Mouse (Mus musculus): ENCODE measurements around the gene Lrrc15. TPM values are rescaled to one million over a fixed set of nuclear protein-coding genes. Genes with fewer than 3 reads are reported as not detected.

The Lrrc15 gene
- 0.21 and 0.26 TPM in 2 replicates for polyA plus RNA-seq (2015; fragmentation: Nextera tagmentation; extraction: Ambion mirVana)

GRCm38 (mm10) chr16:30282844-30283495 is at the start of gene Lrrc15:
Gene Lrrc15, minus strand, starts transcription at chr16:30283256.
- Histone ChIP-seq H3K9me3 (replicated peaks; ENCODE audit: control insufficient read depth, low read length) (no peaks in the 10 kb centered on the region), H3K27me3 (ENCODE audit: control insufficient read depth, insufficient read depth, low read length) (peaks cover 32% of the 10 kb centered on the region), H3K27ac (ENCODE audit: low read length) (no peak within 1 kb of the TSS), H3K4me2 (ENCODE audit: low read depth, low read length) (peak within 1 kb of the TSS; percentile 60), H3K4me1 (ENCODE audit: control insufficient read depth, insufficient read depth, low read length) (peaks cover 12% of the 10 kb centered on the region), H3K9ac (ENCODE audit: low read length) (peak within 1 kb of the TSS; percentile 33; the same call in 1 of the 2 replicates), H3K4me3 (ENCODE audit: low read length) (peak within 1 kb of the TSS; percentile 29), H3K36me3 (ENCODE audit: control insufficient read depth, insufficient read depth) (no peaks in the 10 kb centered on the region)
- ATAC-seq (replicated peaks; ENCODE audit: extremely low read depth, insufficient read depth, low FRiP score) = no peak
- WGBS = 8% methylated on average over 34 of the region's 34 CpGs

DNA sequence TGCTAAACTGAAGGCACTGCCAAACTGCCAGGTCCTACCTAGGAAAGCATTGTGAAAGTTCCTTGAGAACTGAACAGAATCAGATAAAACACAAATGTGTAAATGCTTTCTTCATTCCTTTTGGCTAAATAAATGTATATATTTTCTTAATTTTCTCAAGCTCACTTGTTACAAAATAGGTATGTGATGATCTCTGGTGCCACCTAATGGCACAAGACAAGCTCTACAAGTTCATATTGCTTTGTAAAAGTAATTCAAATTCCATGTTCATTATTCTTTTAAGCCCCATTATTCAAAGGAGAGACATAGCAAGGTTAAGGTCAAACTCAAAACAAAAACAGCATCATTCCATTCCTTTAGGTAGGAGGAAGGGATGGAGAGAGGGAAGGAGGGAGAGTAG is 31.2 kb upstream of the Lrrc15 start:
- Histone ChIP-seq H3K4me1 (ENCODE audit: control insufficient read depth, insufficient read depth, low read length) (peaks cover 4% of the 10 kb centered on the region; the same call in 1 of the 2 replicates), H3K9ac (ENCODE audit: low read length) (no peak overlapping the region), H3K36me3 (ENCODE audit: control insufficient read depth, insufficient read depth) (peaks cover 2% of the 10 kb centered on the region; the same call in 1 of the 2 replicates), H3K27me3 (ENCODE audit: control insufficient read depth, insufficient read depth, low read length) (peaks cover 15% of the 10 kb centered on the region), H3K4me3 (ENCODE audit: low read length) (no peak overlapping the region), H3K4me2 (ENCODE audit: low read depth, low read length) (no peak overlapping the region), H3K27ac (ENCODE audit: low read length) (no peak overlapping the region), H3K9me3 (replicated peaks; ENCODE audit: control insufficient read depth, low read length) (no peaks in the 10 kb centered on the region)
- no peak for ATAC-seq (replicated peaks; ENCODE audit: extremely low read depth, insufficient read depth, low FRiP score)

GRCm38 (mm10) chr16:30310647-30311046 is 27.6 kb upstream of the Lrrc15 start, which contains the start of gene Gp5:
Gene Gp5, minus strand, starts transcription at chr16:30310779.
- H3K36me3 ChIP-seq (ENCODE audit: control insufficient read depth, insufficient read depth) = peaks cover 2% of the 10 kb centered on the region; the same call in 1 of the 2 replicates
- peak within 1 kb of the TSS; percentile 67 for H3K4me3 ChIP-seq (ENCODE audit: low read length)
- ATAC-seq (replicated peaks; ENCODE audit: extremely low read depth, insufficient read depth, low FRiP score) = no peak
- no peaks in the 10 kb centered on the region for H3K9me3 ChIP-seq (replicated peaks; ENCODE audit: control insufficient read depth, low read length)
- H3K4me2 ChIP-seq (ENCODE audit: low read depth, low read length) = peak within 1 kb of the TSS; percentile 82
- H3K27ac ChIP-seq (ENCODE audit: low read length) = no peak within 1 kb of the TSS
- H3K4me1 ChIP-seq (ENCODE audit: control insufficient read depth, insufficient read depth, low read length) = peaks cover 13% of the 10 kb centered on the region
- no peak within 1 kb of the TSS for H3K9ac ChIP-seq (ENCODE audit: low read length)
- peaks cover 34% of the 10 kb centered on the region for H3K27me3 ChIP-seq (ENCODE audit: control insufficient read depth, insufficient read depth, low read length)

- H3K4me1 ChIP-seq (ENCODE audit: control insufficient read depth, insufficient read depth, low read length) = peaks cover 13% of the 10 kb centered on the region
- H3K27ac ChIP-seq (ENCODE audit: low read length) = no peak overlapping the region
- 71% methylated on average over 8 of the region's 8 CpGs for WGBS
- ATAC-seq (replicated peaks; ENCODE audit: extremely low read depth, insufficient read depth, low FRiP score) = no peak
- H3K4me3 ChIP-seq (ENCODE audit: low read length) = no peak overlapping the region
- no peaks in the 10 kb centered on the region for H3K9me3 ChIP-seq (replicated peaks; ENCODE audit: control insufficient read depth, low read length)
- H3K4me2 ChIP-seq (ENCODE audit: low read depth, low read length) = no peak overlapping the region
- no peaks in the 10 kb centered on the region for H3K36me3 ChIP-seq (ENCODE audit: control insufficient read depth, insufficient read depth)
- H3K27me3 ChIP-seq (ENCODE audit: control insufficient read depth, insufficient read depth, low read length) = peaks cover 34% of the 10 kb centered on the region
- H3K9ac ChIP-seq (ENCODE audit: low read length) = no peak overlapping the region
Observed at GRCm38 (mm10) chr16:30310171-30310515, 27.1 kb upstream of the Lrrc15 start.

GRCm38 (mm10) chr16:30309395-30310170 is 26.5 kb upstream of the Lrrc15 start:
- no peak overlapping the region for H3K27ac ChIP-seq (ENCODE audit: low read length)
- no peaks in the 10 kb centered on the region for H3K9me3 ChIP-seq (replicated peaks; ENCODE audit: control insufficient read depth, low read length)
- H3K36me3 ChIP-seq (ENCODE audit: control insufficient read depth, insufficient read depth) = no peaks in the 10 kb centered on the region
- H3K9ac ChIP-seq (ENCODE audit: low read length) = no peak overlapping the region; the same call in 1 of the 2 replicates
- peaks cover 34% of the 10 kb centered on the region for H3K27me3 ChIP-seq (ENCODE audit: control insufficient read depth, insufficient read depth, low read length)
- peaks cover 13% of the 10 kb centered on the region for H3K4me1 ChIP-seq (ENCODE audit: control insufficient read depth, insufficient read depth, low read length)
- peak overlapping the region; percentile 82 for H3K4me2 ChIP-seq (ENCODE audit: low read depth, low read length)
- 6% methylated on average over 34 of the region's 34 CpGs for WGBS
- H3K4me3 ChIP-seq (ENCODE audit: low read length) = peak overlapping the region; percentile 67
- ATAC-seq (replicated peaks; ENCODE audit: extremely low read depth, insufficient read depth, low FRiP score) = no peak

GRCm38 (mm10) chr16:30308616-30309394 is 25.7 kb upstream of the Lrrc15 start:
- no peaks in the 10 kb centered on the region for H3K36me3 ChIP-seq (ENCODE audit: control insufficient read depth, insufficient read depth)
- H3K9me3 ChIP-seq (replicated peaks; ENCODE audit: control insufficient read depth, low read length) = no peaks in the 10 kb centered on the region
- peak overlapping the region; percentile 66 for H3K9ac ChIP-seq (ENCODE audit: low read length)
- peaks cover 34% of the 10 kb centered on the region for H3K27me3 ChIP-seq (ENCODE audit: control insufficient read depth, insufficient read depth, low read length)
- ATAC-seq (replicated peaks; ENCODE audit: extremely low read depth, insufficient read depth, low FRiP score) = peak; percentile 37; the same call in 1 of the 2 replicates
- no peak overlapping the region for H3K27ac ChIP-seq (ENCODE audit: low read length)
- peak overlapping the region; percentile 82 for H3K4me2 ChIP-seq (ENCODE audit: low read depth, low read length)
- peaks cover 13% of the 10 kb centered on the region for H3K4me1 ChIP-seq (ENCODE audit: control insufficient read depth, insufficient read depth, low read length)
- H3K4me3 ChIP-seq (ENCODE audit: low read length) = peak overlapping the region; percentile 67
- WGBS = under 1% methylated on average over 72 of the region's 72 CpGs

- peaks cover 40% of the 10 kb centered on the region for H3K27me3 ChIP-seq (ENCODE audit: control insufficient read depth, insufficient read depth, low read length)
- no peak for ATAC-seq (replicated peaks; ENCODE audit: extremely low read depth, insufficient read depth, low FRiP score)
- peak overlapping the region; percentile 66 for H3K9ac ChIP-seq (ENCODE audit: low read length)
- H3K36me3 ChIP-seq (ENCODE audit: control insufficient read depth, insufficient read depth) = no peaks in the 10 kb centered on the region
- H3K4me3 ChIP-seq (ENCODE audit: low read length) = peak overlapping the region; percentile 67
- 15% methylated on average over 29 of the region's 29 CpGs for WGBS
- peaks cover 13% of the 10 kb centered on the region for H3K4me1 ChIP-seq (ENCODE audit: control insufficient read depth, insufficient read depth, low read length)
- H3K27ac ChIP-seq (ENCODE audit: low read length) = no peak overlapping the region
- peak overlapping the region; percentile 82 for H3K4me2 ChIP-seq (ENCODE audit: low read depth, low read length)
- H3K9me3 ChIP-seq (replicated peaks; ENCODE audit: control insufficient read depth, low read length) = no peaks in the 10 kb centered on the region
Observed at GRCm38 (mm10) chr16:30307961-30308615, 25.0 kb upstream of the Lrrc15 start.

DNA sequence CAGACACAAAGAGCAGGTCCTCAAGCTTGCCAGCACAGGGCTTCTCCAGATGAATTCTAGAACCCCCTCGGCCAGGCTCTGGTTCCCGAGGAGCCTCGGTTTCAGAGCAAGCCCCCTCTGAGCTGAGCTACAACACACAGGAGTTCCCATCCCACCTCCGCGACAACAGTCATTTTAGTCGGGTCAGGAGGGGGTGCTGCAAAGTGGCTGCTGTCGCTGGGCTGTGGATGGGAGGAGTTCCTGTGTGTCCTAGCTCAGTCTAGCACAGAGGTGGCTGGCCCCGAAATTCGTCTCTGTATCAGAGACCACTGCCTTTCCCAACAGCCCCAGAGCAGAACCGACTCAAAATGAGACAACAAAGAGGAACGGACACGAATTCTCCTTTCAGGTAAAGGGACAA is 24.2 kb upstream of the Lrrc15 start:
- Histone ChIP-seq H3K4me1 (ENCODE audit: control insufficient read depth, insufficient read depth, low read length) (peaks cover 13% of the 10 kb centered on the region), H3K9ac (ENCODE audit: low read length) (no peak overlapping the region), H3K4me2 (ENCODE audit: low read depth, low read length) (no peak overlapping the region), H3K27ac (ENCODE audit: low read length) (no peak overlapping the region), H3K9me3 (replicated peaks; ENCODE audit: control insufficient read depth, low read length) (no peaks in the 10 kb centered on the region), H3K27me3 (ENCODE audit: control insufficient read depth, insufficient read depth, low read length) (peaks cover 40% of the 10 kb centered on the region), H3K36me3 (ENCODE audit: control insufficient read depth, insufficient read depth) (no peaks in the 10 kb centered on the region), H3K4me3 (ENCODE audit: low read length) (no peak overlapping the region)
- no peak for ATAC-seq (replicated peaks; ENCODE audit: extremely low read depth, insufficient read depth, low FRiP score)
- 49% methylated on average over 12 of the region's 12 CpGs for WGBS
